In genomic region chr10:23971256-23971655, GRCm38 (mm10) we compare ENCODE assay signal across 33 mouse cellular contexts. TPM values are rescaled to one million over a fixed set of nuclear protein-coding genes. Genes with fewer than 3 reads are reported as not detected.
"Had no signal": no experiment of that assay in that cellular context is flagged by ENCODE, and none has a peak within 500 bp of the region (broad histone marks: within the 10 kb centered on the region; RNA-seq: fewer than 3 reads in every experiment).

No protein-coding gene starts in this region.

- H3K4me2 ChIP-seq: heart, embryonic 12.5 days; hindbrain, embryonic 12.5 days; hindbrain, embryonic 14.5 days; intestine, embryonic 15.5 days; limb, embryonic 12.5 days; liver, embryonic 11.5 days; liver, embryonic 13.5 days; liver, embryonic 15.5 days had no signal

- DNase-seq: gastrocnemius, adult 2 months; gastrocnemius, postnatal 10 days; gastrocnemius, postnatal 25 days; heart, adult 2 months; heart, postnatal 10 days; heart, postnatal 4 days; kidney, adult 18-20 months; kidney, adult 8-10 months; kidney, postnatal 10 days; kidney, postnatal 25 days; kidney, postnatal 4 days; liver; liver, embryonic 13.5 days; liver, postnatal 0 days had no signal

- H3K9me3 ChIP-seq: heart, embryonic 12.5 days; hindbrain, embryonic 10.5 days; hindbrain, embryonic 12.5 days; intestine, embryonic 15.5 days; limb, embryonic 10.5 days; limb, embryonic 12.5 days; liver, embryonic 13.5 days; liver, embryonic 15.5 days had no signal

- H3K4me1 ChIP-seq: hindbrain, embryonic 10.5 days; hindbrain, embryonic 12.5 days; intestine, embryonic 15.5 days; limb, embryonic 10.5 days; limb, embryonic 12.5 days; liver, embryonic 13.5 days; liver, embryonic 15.5 days had no signal

- ATAC-seq: hindbrain, embryonic 16.5 days; inflammation-experienced regulatory T-cells, adult 6 months; intestine, embryonic 15.5 days; intestine, postnatal 0 days; liver, postnatal 0 days had no signal

- H3K4me3 ChIP-seq: gastrocnemius, adult 2 months; heart, adult 2 months; heart, embryonic 12.5 days; hindbrain, embryonic 10.5 days; hindbrain, embryonic 12.5 days; intestine, embryonic 15.5 days; layer of hippocampus, adult 2 months; left cerebral cortex, adult 2 months; limb, embryonic 10.5 days; limb, embryonic 12.5 days; liver, embryonic 13.5 days; liver, embryonic 15.5 days had no signal

- H3K27me3 ChIP-seq: heart, embryonic 12.5 days; hindbrain, embryonic 12.5 days; intestine, embryonic 15.5 days; limb, embryonic 12.5 days; liver, embryonic 13.5 days; liver, embryonic 15.5 days had no signal

- H3K9ac ChIP-seq: heart, embryonic 12.5 days; hindbrain, embryonic 12.5 days; hindbrain, embryonic 14.5 days; intestine, embryonic 15.5 days; limb, embryonic 12.5 days; liver, embryonic 13.5 days; liver, embryonic 15.5 days; liver, postnatal 0 days had no signal

- H3K36me3 ChIP-seq: heart, embryonic 12.5 days; hindbrain, embryonic 10.5 days; hindbrain, embryonic 12.5 days; intestine, embryonic 15.5 days; limb, embryonic 10.5 days; limb, embryonic 12.5 days; liver, embryonic 13.5 days; liver, embryonic 15.5 days had no signal

- H3K27ac ChIP-seq: gastrocnemius, adult 2 months; heart, adult 2 months; hindbrain, embryonic 10.5 days; hindbrain, embryonic 12.5 days; hindbrain, embryonic 14.5 days; intestine, embryonic 15.5 days; layer of hippocampus, adult 2 months; left cerebral cortex, adult 2 months; limb, embryonic 10.5 days; limb, embryonic 12.5 days; liver, embryonic 13.5 days; liver, embryonic 15.5 days had no signal

RNA-seq across cellular contexts. Expression of gene Taar5, which starts 0.8 kb away (rescaled TPM):
- polyA plus RNA-seq: heart, adult 2 months; heart, embryonic 12.5 days; heart, embryonic 14.5 days; heart, embryonic 16.5 days; hindbrain, embryonic 10.5 days; hindbrain, embryonic 14.5 days; inflammation-experienced regulatory T-cells, adult 6 months; intestine, embryonic 15.5 days; intestine, postnatal 0 days; kidney, embryonic 14.5 days; limb, embryonic 10.5 days; limb, embryonic 12.5 days; liver, embryonic 11.5 days; liver, embryonic 13.5 days; liver, embryonic 15.5 days; liver, postnatal 0 days had no signal

RNA-seq across cellular contexts. Expression of gene Taar4, which starts 11.0 kb away (rescaled TPM):
- polyA plus RNA-seq: heart, adult 2 months; heart, embryonic 12.5 days; heart, embryonic 14.5 days; heart, embryonic 16.5 days; hindbrain, embryonic 10.5 days; hindbrain, embryonic 12.5 days; hindbrain, embryonic 14.5 days; hindbrain, embryonic 16.5 days; inflammation-experienced regulatory T-cells, adult 6 months; intestine, embryonic 15.5 days; intestine, postnatal 0 days; kidney, embryonic 14.5 days; kidney, embryonic 16.5 days; limb, embryonic 10.5 days; limb, embryonic 12.5 days; liver, embryonic 11.5 days; liver, embryonic 13.5 days; liver, embryonic 15.5 days; liver, postnatal 0 days had no signal

RNA-seq across cellular contexts. Expression of gene Taar6, which starts 14.2 kb away (rescaled TPM):
- polyA plus RNA-seq: heart, adult 2 months; heart, embryonic 12.5 days; heart, embryonic 14.5 days; heart, embryonic 16.5 days; hindbrain, embryonic 10.5 days; hindbrain, embryonic 14.5 days; hindbrain, embryonic 16.5 days; inflammation-experienced regulatory T-cells, adult 6 months; intestine, embryonic 15.5 days; intestine, postnatal 0 days; kidney, embryonic 14.5 days; kidney, embryonic 16.5 days; limb, embryonic 10.5 days; limb, embryonic 12.5 days; limb, embryonic 14.5 days; liver, embryonic 11.5 days; liver, embryonic 13.5 days; liver, embryonic 15.5 days; liver, postnatal 0 days had no signal

RNA-seq across cellular contexts. Expression of gene Taar3, which starts 21.9 kb away (rescaled TPM):
- polyA plus RNA-seq: heart, adult 2 months; heart, embryonic 12.5 days; heart, embryonic 14.5 days; heart, embryonic 16.5 days; hindbrain, embryonic 10.5 days; hindbrain, embryonic 12.5 days; hindbrain, embryonic 14.5 days; hindbrain, embryonic 16.5 days; inflammation-experienced regulatory T-cells, adult 6 months; intestine, embryonic 15.5 days; intestine, postnatal 0 days; kidney, embryonic 14.5 days; kidney, embryonic 16.5 days; limb, embryonic 10.5 days; limb, embryonic 12.5 days; limb, embryonic 14.5 days; liver, embryonic 11.5 days; liver, embryonic 13.5 days; liver, embryonic 15.5 days; liver, postnatal 0 days had no signal

RNA-seq across cellular contexts. Expression of gene Taar7a, which starts 22.0 kb away (rescaled TPM):
- polyA plus RNA-seq: heart, adult 2 months; heart, embryonic 12.5 days; heart, embryonic 14.5 days; heart, embryonic 16.5 days; hindbrain, embryonic 10.5 days; hindbrain, embryonic 12.5 days; hindbrain, embryonic 14.5 days; hindbrain, embryonic 16.5 days; inflammation-experienced regulatory T-cells, adult 6 months; intestine, embryonic 15.5 days; intestine, postnatal 0 days; kidney, embryonic 14.5 days; kidney, embryonic 16.5 days; limb, embryonic 10.5 days; limb, embryonic 12.5 days; limb, embryonic 14.5 days; liver, embryonic 11.5 days; liver, embryonic 13.5 days; liver, embryonic 15.5 days; liver, postnatal 0 days had no signal
